Mouse (Mus musculus) limb, embryonic 11.5 days (tissue): Measurements from ENCODE around the gene Itga7. TPM values are rescaled to one million over a fixed set of nuclear protein-coding genes. Genes with fewer than 3 reads are reported as not detected.

Experiments
- ATAC-seq: fragments of 200-750 bp; cut with Nextera tagmentation; 2 replicates; pipeline ENCODE4 v1.8.0; 2017; ENCODE audit warnings: low read depth; ENCODE audit not compliant: insufficient number of reproducible peaks, low FRiP score, low TSS enrichment
- DNase-seq: peaks from one replicate; pipeline ENCODE4 v3.0.0-alpha.2; 2015; ENCODE audit warnings: low spot score
- H3K27ac ChIP-seq: fragments of 300-500 bp; sonication (generic); replicated peaks from 2 replicates; pipeline ENCODE4 v1.5.1; 2014; ENCODE audit warnings: low read depth, mild to moderate bottlenecking, low read length
- H3K27me3 ChIP-seq: fragments of 300-500 bp; sonication (generic); 2 replicates; pipeline ENCODE4 v1.6.1; 2014; ENCODE audit warnings: mild to moderate bottlenecking, low read length, mixed read lengths; ENCODE audit not compliant: control insufficient read depth, insufficient read depth
- H3K36me3 ChIP-seq: fragments of 300-500 bp; sonication (generic); 2 replicates; pipeline ENCODE4 v1.6.1; 2014; ENCODE audit warnings: mild to moderate bottlenecking, low read length, moderate library complexity, mixed read lengths; ENCODE audit not compliant: control insufficient read depth, insufficient read depth
- H3K4me1 ChIP-seq: fragments of 300-500 bp; sonication (generic); 2 replicates; pipeline ENCODE4 v1.6.1; 2014; ENCODE audit warnings: low read length, mixed read lengths; ENCODE audit not compliant: control insufficient read depth, insufficient read depth
- H3K4me2 ChIP-seq: fragments of 300-500 bp; sonication (generic); 2 replicates; pipeline ENCODE4 v1.6.1; 2014; ENCODE audit warnings: low read depth, mild to moderate bottlenecking, moderate library complexity; ENCODE audit not compliant: severe bottlenecking
- H3K4me3 ChIP-seq: fragments of 300-500 bp; sonication (generic); 2 replicates; pipeline ENCODE4 v1.5.1; 2014; ENCODE audit warnings: low read depth, low read length
- H3K9ac ChIP-seq: fragments of 300-500 bp; sonication (generic); 2 replicates; pipeline ENCODE4 v1.6.1; 2014; ENCODE audit warnings: mild to moderate bottlenecking, low read length
- H3K9me3 ChIP-seq: fragments of 300-500 bp; sonication (generic); 2 replicates; pipeline ENCODE4 v1.6.1; 2016; ENCODE audit warnings: low read length; ENCODE audit not compliant: control insufficient read depth
- WGBS: fragments of 180-500 bp; shearing (Covaris S2); extraction: QIAGEN DNeasy Blood & Tissue Kit; methylation state at CpG from one replicate; pipeline ENCODE4 v1.1.7; 2014; 5-methylcytosine and 5-hydroxymethylcytosine counted together
- polyA plus RNA-seq: library from polyadenylated mRNA; unstranded; fragments of >200 nt; fragmentation: Nextera tagmentation; extraction: Ambion mirVana; gene quantifications from 2 replicates; pipeline ENCODE4 v1.2.1, GENCODE M21; 2014

Gene Itga7
- polyA plus RNA-seq, 1 experiment from 2014 or later = 0.12 TPM

GRCm38 (mm10) chr10:128895952-128896693, 37.5 kb upstream of the Itga7 start:
- H3K27me3 ChIP-seq = peaks cover 7% of the 10 kb centered on the region; the same call in 1 of the 2 replicates
- no peaks in the 10 kb centered on the region for H3K9me3 ChIP-seq
- H3K4me2 ChIP-seq = peak overlapping the region; percentile 7; the same call in 1 of the 2 replicates
- no peak for DNase-seq
- WGBS = 3% methylated on average over 17 of the region's 17 CpGs
- no peaks in the 10 kb centered on the region for H3K4me1 ChIP-seq
- H3K36me3 ChIP-seq = no peaks in the 10 kb centered on the region
- H3K9ac ChIP-seq = 0 out of 2 replicates have a peak overlapping the region, but pooled peaks have one; percentile 5
- no peak overlapping the region for H3K27ac ChIP-seq
- ATAC-seq = no peak
- no peak overlapping the region; the same call in 1 of the 2 replicates for H3K4me3 ChIP-seq

- Histone ChIP-seq H3K4me2 (no peak overlapping the region), H3K4me1 (no peaks in the 10 kb centered on the region), H3K27ac (no peak overlapping the region), H3K9me3 (no peaks in the 10 kb centered on the region), H3K36me3 (no peaks in the 10 kb centered on the region), H3K27me3 (peaks cover 7% of the 10 kb centered on the region; the same call in 1 of the 2 replicates), H3K9ac (no peak overlapping the region), H3K4me3 (no peak overlapping the region)
- ATAC-seq (no peak), DNase-seq (no peak)
- 40% methylated on average over 1 of the region's 1 CpGs for WGBS
Measured at GRCm38 (mm10) chr10:128896807-128897206, 36.8 kb upstream of the Itga7 start.

GRCm38 (mm10) chr10:128897501-128897900, 36.1 kb upstream of the Itga7 start:
- DNase-seq (no peak), ATAC-seq (no peak)
- no peak overlapping the region for H3K9ac ChIP-seq
- 21% methylated on average over 1 of the region's 1 CpGs for WGBS
- H3K27me3 ChIP-seq = peaks cover 7% of the 10 kb centered on the region; the same call in 1 of the 2 replicates
- no peaks in the 10 kb centered on the region for H3K4me1 ChIP-seq
- H3K9me3 ChIP-seq = no peaks in the 10 kb centered on the region
- no peak overlapping the region for H3K4me3 ChIP-seq
- no peak overlapping the region for H3K4me2 ChIP-seq
- no peaks in the 10 kb centered on the region for H3K36me3 ChIP-seq
- H3K27ac ChIP-seq = no peak overlapping the region

- no peaks in the 10 kb centered on the region for H3K36me3 ChIP-seq
- H3K4me1 ChIP-seq = no peaks in the 10 kb centered on the region
- no peak overlapping the region for H3K4me3 ChIP-seq
- 79% methylated on average over 6 of the region's 6 CpGs for WGBS
- H3K4me2 ChIP-seq = no peak overlapping the region
- peaks cover 7% of the 10 kb centered on the region; the same call in 1 of the 2 replicates for H3K27me3 ChIP-seq
- no peak overlapping the region for H3K27ac ChIP-seq
- DNase-seq (no peak), ATAC-seq (no peak)
- no peaks in the 10 kb centered on the region for H3K9me3 ChIP-seq
- no peak overlapping the region for H3K9ac ChIP-seq
Measured at GRCm38 (mm10) chr10:128899759-128900490, 33.7 kb upstream of the Itga7 start.

- DNase-seq = no peak
- Histone ChIP-seq H3K4me3 (no peak within 1 kb of the TSS), H3K9ac (no peak within 1 kb of the TSS), H3K27me3 (peaks cover 7% of the 10 kb centered on the region; the same call in 1 of the 2 replicates), H3K9me3 (no peaks in the 10 kb centered on the region), H3K4me2 (no peak within 1 kb of the TSS), H3K36me3 (no peaks in the 10 kb centered on the region), H3K27ac (no peak within 1 kb of the TSS), H3K4me1 (no peaks in the 10 kb centered on the region)
- 77% methylated on average over 3 of the region's 3 CpGs for WGBS
- ATAC-seq = no peak
Measured at GRCm38 (mm10) chr10:128900698-128901097, 32.9 kb upstream of the Itga7 start, which contains the start of gene Cd63. Gene Cd63 (plus strand): TSS chr10:128900989.

- Histone ChIP-seq H3K4me2 (no peak overlapping the region), H3K4me1 (no peaks in the 10 kb centered on the region), H3K4me3 (no peak overlapping the region), H3K9me3 (no peaks in the 10 kb centered on the region), H3K36me3 (no peaks in the 10 kb centered on the region), H3K27ac (no peak overlapping the region), H3K9ac (no peak overlapping the region), H3K27me3 (peaks cover 5% of the 10 kb centered on the region; the same call in 1 of the 2 replicates)
- no peak for ATAC-seq
- DNase-seq = no peak
- WGBS = 94% methylated on average over 1 of the region's 1 CpGs
Measured at GRCm38 (mm10) chr10:128901409-128901808, 32.2 kb upstream of the Itga7 start.

GRCm38 (mm10) chr10:128902409-128902988, 31.1 kb upstream of the Itga7 start:
- 80% methylated on average over 3 of the region's 3 CpGs for WGBS
- ATAC-seq = no peak

GRCm38 (mm10) chr10:128904812-128905211, 28.8 kb upstream of the Itga7 start:
- no peak for DNase-seq
- no peaks in the 10 kb centered on the region for H3K9me3 ChIP-seq
- H3K27me3 ChIP-seq = no peaks in the 10 kb centered on the region
- no peak for ATAC-seq
- no peak overlapping the region for H3K27ac ChIP-seq
- WGBS = 73% methylated on average over 5 of the region's 5 CpGs
- H3K4me1 ChIP-seq = peaks cover 3% of the 10 kb centered on the region; the same call in 1 of the 2 replicates
- no peak overlapping the region for H3K4me2 ChIP-seq
- no peak overlapping the region for H3K4me3 ChIP-seq
- H3K36me3 ChIP-seq = no peaks in the 10 kb centered on the region
- no peak overlapping the region for H3K9ac ChIP-seq

More at GRCm38 (mm10) chr10:128902409-128902988, 31.1 kb upstream of the Itga7 start:
- Histone ChIP-seq H3K4me3 (no peak overlapping the region), H3K4me1 (no peaks in the 10 kb centered on the region), H3K27ac (no peak overlapping the region), H3K4me2 (no peak overlapping the region), H3K27me3 (no peaks in the 10 kb centered on the region), H3K9me3 (no peaks in the 10 kb centered on the region), H3K9ac (no peak overlapping the region), H3K36me3 (no peaks in the 10 kb centered on the region)
- no peak for DNase-seq
